Mouse (Mus musculus) megakaryocyte progenitor cell, adult 5-6 weeks (primary cell): ENCODE measurements around the gene Spata9. TPM values are rescaled to one million over a fixed set of nuclear protein-coding genes. Genes with fewer than 3 reads are reported as not detected.
"Not testable (repeated sequence)": the region's sequence is repeated elsewhere in the genome, so short reads cannot be mapped to it uniquely, and the experiment has no call there.

ENCODE experiments used
- ATAC-seq: replicated peaks from 2 replicates; pipeline ENCODE4 v1.8.0; 2016; ENCODE audit warnings: mild to moderate bottlenecking, moderate TSS enrichment, inconsistent platforms; ENCODE audit not compliant: poor library complexity
- total RNA-seq, 2 experiments: library from RNA; stranded (forward) in 1 of 2; stranded (reverse) in 1 of 2; fragments of 157-497, 149-512 nt in 1 of 2; fragments of 200-1000 nt in 1 of 2; gene quantifications; 2 replicates each; pipeline versions ENCODE4 v1.2.3 to v1.2.4; 2015 to 2017

Spata9 gene
- not detected in 2 replicates for total RNA-seq (2015)
- not detected in 2 replicates for total RNA-seq (2017)

- no peak for ATAC-seq
Observed at GRCm38 (mm10) chr13:75966850-75967249, at the start of gene Spata9. Gene Spata9, plus strand, starts transcription at chr13:75967150.

GRCm38 (mm10) chr13:75927951-75928350 is 39.0 kb upstream of the Spata9 start:
- no peak for ATAC-seq

- ATAC-seq, result not testable (repeated sequence)
Observed at GRCm38 (mm10) chr13:75929071-75929470, 37.9 kb upstream of the Spata9 start.

GRCm38 (mm10) chr13:75930023-75930422 is 36.9 kb upstream of the Spata9 start:
- ATAC-seq, result no peak

- no peak for ATAC-seq
Observed at GRCm38 (mm10) chr13:75930660-75931059, 36.3 kb upstream of the Spata9 start.

- ATAC-seq, result peak; percentile 37
Observed at GRCm38 (mm10) chr13:75931073-75931472, 35.9 kb upstream of the Spata9 start.

- ATAC-seq, result no peak
Observed at GRCm38 (mm10) chr13:75933287-75933686, 33.7 kb upstream of the Spata9 start.

- ATAC-seq, result no peak
Observed at GRCm38 (mm10) chr13:75938866-75939265, 28.1 kb upstream of the Spata9 start.

GRCm38 (mm10) chr13:75940791-75941517 is 26.0 kb upstream of the Spata9 start:
- peak; percentile 23 for ATAC-seq

GRCm38 (mm10) chr13:75941518-75942295 is 25.2 kb upstream of the Spata9 start:
- 0 out of 2 replicates have a peak, but pooled peaks have one; percentile 24 for ATAC-seq

- ATAC-seq, result peak; percentile 7; the same call in 1 of the 2 replicates
Observed at GRCm38 (mm10) chr13:75942731-75943130, 24.2 kb upstream of the Spata9 start.

GRCm38 (mm10) chr13:75943189-75944043 is 23.5 kb upstream of the Spata9 start, which contains the start of gene Rhobtb3:
Gene Rhobtb3, minus strand, starts transcription at chr13:75943925.
- ATAC-seq, result peak; percentile 65

- no peak for ATAC-seq
Observed at GRCm38 (mm10) chr13:75944044-75944820, 22.7 kb upstream of the Spata9 start.

- peak; percentile 20; the same call in 1 of the 2 replicates for ATAC-seq
Observed at GRCm38 (mm10) chr13:75950295-75950694, 16.7 kb upstream of the Spata9 start.

GRCm38 (mm10) chr13:75955357-75955992 is 11.5 kb upstream of the Spata9 start:
- ATAC-seq, result no peak

GRCm38 (mm10) chr13:75974481-75974880 is 7.5 kb downstream of the Spata9 start:
- no peak for ATAC-seq

GRCm38 (mm10) chr13:75975629-75976028 is 8.7 kb downstream of the Spata9 start:
- peak; percentile 42; the same call in 1 of the 2 replicates for ATAC-seq

- ATAC-seq, result peak; percentile 76
Observed at GRCm38 (mm10) chr13:75976218-75976617, 9.3 kb downstream of the Spata9 start.

- ATAC-seq, result no peak
Observed at GRCm38 (mm10) chr13:75976649-75977048, 9.7 kb downstream of the Spata9 start.

GRCm38 (mm10) chr13:75981901-75982300 is 15.0 kb downstream of the Spata9 start:
- peak; percentile 92 for ATAC-seq
